Mouse (Mus musculus) Patski (cell line): Measurements from ENCODE around the gene Vwa8. TPM values are rescaled to one million over a fixed set of nuclear protein-coding genes. Genes with fewer than 3 reads are reported as not detected.

Experiments
- ATAC-seq: fragments of 100-300 bp; one replicate; pipeline ENCODE4 v1.8.0; 2021
- CTCF ChIA-PET: fragments of 350-600 bp; sonication (Branson Sonifier 250); formaldehyde crosslinking; loops from one replicate; lab custom pipeline; 2022; ENCODE audit warnings: inconsistent platforms; lab: Charles Lee
- POLR2A ChIA-PET: fragments of 350-600 bp; sonication (Branson Sonifier 250); formaldehyde crosslinking; loops from one replicate; lab custom pipeline; 2022; ENCODE audit warnings: antibody characterized with exemption, inconsistent platforms; lab: Charles Lee
- DNase-seq: peaks from one replicate; pipeline ENCODE4 v3.0.0-alpha.2; 2011; ENCODE audit warnings: low read depth, low spot score
- H3K27me3 ChIP-seq: fragments of 371-371 bp; one replicate; pipeline ENCODE4 v1.5.1; 2021
- CTCF ChIP-seq: fragments of 100-300 bp; IDR thresholded peaks from one replicate; pipeline ENCODE4 v1.5.1; 2021
- in situ Hi-C: fragments of 300-500 bp; cut with MboI; formaldehyde crosslinking; loops from 3 replicates; pipeline ENCODE4 v1.11.1; 2018; ENCODE audit warnings: low pct_unique_long_range_greater_than_20kb, mixed read lengths
- polyA plus RNA-seq: library from polyadenylated mRNA; unstranded; gene quantifications from one replicate; pipeline ENCODE4 v1.2.3, GENCODE M21; 2021

Gene Vwa8
- polyA plus RNA-seq, 1 experiment from 2014 or later, result 49.9 TPM

DNA sequence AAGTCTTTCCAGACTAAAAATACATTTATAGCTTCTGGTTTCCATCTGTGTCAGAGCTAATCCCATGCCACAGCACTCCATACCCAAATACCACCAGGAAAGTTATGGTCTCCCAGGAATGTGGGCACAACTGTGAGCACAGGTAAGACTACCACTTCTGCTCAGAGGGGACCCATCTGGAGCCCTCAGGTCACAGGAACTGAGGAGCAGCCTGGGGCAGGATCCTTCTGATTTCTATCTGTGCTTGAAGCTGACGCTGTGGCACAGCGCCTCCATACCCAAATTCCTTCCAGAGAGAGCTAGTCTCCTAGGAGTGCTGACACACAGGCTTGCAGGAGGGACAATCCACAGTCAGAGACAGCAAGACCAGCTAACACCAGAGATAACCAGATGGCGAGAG is 361.0 kb downstream of the Vwa8 start:
- ATAC-seq (no peak), DNase-seq (no peak)
- H3K27me3 ChIP-seq, result no peaks in the 10 kb centered on the region
- TF ChIP-seq CTCF, result no peak
- ChIA-PET POLR2A (interaction anchor here (0.6 kb wide), 1 partner anchor 65 kb away, joined by 3 read pairs; no protein-coding TSS in a partner anchor), CTCF (interaction anchor here (1.0 kb wide), 1 partner anchor 21 kb away, joined by 3 read pairs; no protein-coding TSS in a partner anchor)
- in situ Hi-C loops, result no loop called here

DNA sequence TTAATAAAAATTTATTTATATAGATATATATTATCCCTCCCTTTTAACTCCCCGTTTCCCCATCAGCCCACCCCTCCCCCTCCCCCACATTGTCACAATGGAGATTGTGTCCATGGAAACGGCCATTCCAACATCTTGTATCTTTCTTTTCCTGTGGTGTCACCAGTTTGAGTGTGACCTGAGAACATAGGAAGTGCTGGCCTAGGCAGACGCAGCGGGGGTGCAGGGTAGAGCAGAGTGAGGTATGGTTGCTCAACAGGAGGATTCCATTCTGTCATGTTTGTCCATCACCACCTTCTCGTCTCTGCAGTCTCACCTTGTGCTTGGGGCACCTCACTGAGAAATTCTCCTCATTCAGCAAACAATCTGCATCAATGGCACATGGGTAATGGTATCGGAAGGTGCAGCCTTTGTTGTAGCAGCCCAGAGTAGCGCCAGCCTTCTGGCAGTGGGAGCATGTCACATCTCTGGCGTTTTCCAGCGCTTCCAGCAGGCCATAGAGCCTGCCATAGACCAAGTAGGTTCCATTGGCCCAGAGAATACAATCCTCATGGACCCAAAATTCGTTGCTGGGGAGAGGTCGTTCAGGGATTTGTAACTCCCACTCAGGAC is 363.6 kb downstream of the Vwa8 start:
- ChIA-PET POLR2A (no interaction called here), CTCF (no interaction called here)
- DNase-seq (no peak), ATAC-seq (no peak)
- in situ Hi-C loops, result no loop called here
- H3K27me3 ChIP-seq, result no peaks in the 10 kb centered on the region
- no peak for TF ChIP-seq CTCF

DNA sequence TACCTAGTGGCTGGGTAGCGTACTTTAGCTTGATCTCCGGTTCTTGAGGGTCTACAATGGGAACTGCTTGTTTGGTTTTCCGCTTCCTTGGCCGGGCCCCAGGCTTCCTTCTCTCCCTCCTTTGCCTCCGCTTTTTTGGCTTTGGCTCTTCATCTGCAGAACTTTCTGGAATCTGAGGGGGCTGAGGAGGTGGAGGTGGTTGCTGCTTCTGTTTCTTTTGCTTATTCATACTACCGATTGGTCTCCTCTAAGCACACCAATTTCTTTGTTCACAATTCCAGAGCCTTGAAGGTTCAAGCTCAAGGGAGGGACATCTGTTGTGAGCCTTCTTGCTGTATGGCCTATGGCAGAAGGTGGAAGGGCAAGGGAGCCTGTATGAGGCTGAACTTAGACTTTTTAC is 365.3 kb downstream of the Vwa8 start:
- ChIA-PET POLR2A (interaction anchor here (0.6 kb wide), 1 partner anchor 80 kb away, joined by 4 read pairs; no protein-coding TSS in a partner anchor), CTCF (no interaction called here)
- TF ChIP-seq CTCF, result no peak
- ATAC-seq (no peak), DNase-seq (no peak)
- in situ Hi-C loops, result no loop called here
- no peaks in the 10 kb centered on the region for H3K27me3 ChIP-seq

DNA sequence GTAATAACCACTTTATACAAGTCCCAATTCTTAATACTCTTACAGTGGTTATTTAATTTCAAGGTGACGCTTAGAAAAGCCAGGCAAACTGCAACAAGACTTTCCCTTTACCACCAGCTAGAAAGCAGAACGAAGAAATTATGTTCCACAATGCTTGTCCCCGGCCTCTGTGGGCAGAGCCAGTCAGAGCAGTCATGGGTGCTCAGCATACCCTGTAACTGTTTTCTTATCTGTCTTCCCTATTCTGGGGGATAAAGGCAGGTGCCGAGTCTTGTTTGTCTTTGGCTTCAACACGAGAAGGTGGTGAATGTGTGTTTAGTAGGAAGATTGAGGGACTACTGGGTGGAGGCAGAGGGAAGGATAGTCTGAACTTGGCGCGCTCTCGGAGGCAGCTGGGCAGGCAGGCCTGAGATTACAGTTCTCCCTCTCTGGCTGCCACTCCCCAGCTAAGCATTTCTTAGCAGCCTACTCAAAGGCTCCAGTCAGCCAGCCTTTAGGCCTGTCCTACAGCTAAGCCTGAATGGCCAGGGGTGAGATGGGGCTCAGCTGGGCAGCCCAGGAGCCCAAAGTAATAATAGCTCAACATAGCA is 365.9 kb downstream of the Vwa8 start:
- CTCF ChIA-PET, result no interaction called here
- no peaks in the 10 kb centered on the region for H3K27me3 ChIP-seq
- POLR2A ChIA-PET, result interaction anchor here (0.6 kb wide), 1 partner anchor 79 kb away, joined by 4 read pairs; no protein-coding TSS in a partner anchor
- ATAC-seq, result no peak
- in situ Hi-C loops, result no loop called here
- no peak for DNase-seq
- TF ChIP-seq CTCF, result no peak

DNA sequence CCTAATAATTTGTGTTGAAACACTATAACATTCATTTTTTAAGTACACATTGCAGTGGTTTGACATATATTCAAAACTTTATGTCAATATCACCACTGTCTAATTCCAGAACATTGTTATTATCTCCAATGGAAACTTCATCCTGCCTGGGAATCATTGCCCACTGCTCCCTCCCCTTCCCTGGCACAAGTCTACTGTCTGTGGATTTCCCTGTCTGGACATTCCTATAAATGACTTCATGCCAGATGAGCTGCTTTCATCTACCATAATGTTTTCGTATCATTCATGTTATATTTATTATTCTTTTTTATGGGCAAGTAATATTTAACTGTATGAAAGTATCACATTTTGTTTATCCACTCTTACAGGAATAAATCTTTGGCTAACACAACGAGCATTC is 367.5 kb downstream of the Vwa8 start:
- no peak for ATAC-seq
- in situ Hi-C loops, result no loop called here
- DNase-seq, result no peak
- CTCF ChIA-PET, result no interaction called here
- no peak for TF ChIP-seq CTCF
- no peaks in the 10 kb centered on the region for H3K27me3 ChIP-seq
- POLR2A ChIA-PET, result no interaction called here

DNA sequence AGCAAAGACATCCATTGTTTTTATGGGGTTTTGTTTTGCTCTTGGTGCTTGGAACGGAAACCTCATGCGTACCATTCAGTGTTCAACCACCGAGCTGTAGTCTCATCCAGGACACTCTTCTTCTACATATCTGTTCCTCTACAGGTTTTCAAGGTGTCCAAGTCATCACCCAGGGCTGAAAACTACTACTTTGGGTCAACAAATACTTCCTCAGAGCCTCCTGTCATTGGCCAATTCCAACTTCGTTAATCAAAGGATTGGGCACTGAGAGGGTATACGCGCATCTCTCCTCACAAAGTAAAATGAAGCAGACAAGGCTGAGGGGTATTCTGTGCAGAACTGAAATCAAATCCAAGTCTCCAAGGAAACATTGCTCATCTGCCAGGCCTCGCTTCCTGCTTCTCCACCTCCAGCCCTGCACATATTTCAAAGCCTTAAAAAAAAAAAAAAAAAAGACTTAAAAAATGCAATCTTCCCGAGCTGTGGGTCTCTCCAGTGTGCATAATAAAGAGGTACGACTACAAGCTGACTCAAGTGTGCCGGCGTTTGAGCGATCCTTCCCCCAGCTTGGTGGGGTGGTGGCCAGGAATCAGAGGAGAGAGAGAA is 374.7 kb downstream of the Vwa8 start:
- no peak for TF ChIP-seq CTCF
- ATAC-seq (no peak), DNase-seq (no peak)
- in situ Hi-C loops, result no loop called here
- no peaks in the 10 kb centered on the region for H3K27me3 ChIP-seq
- POLR2A ChIA-PET, result interaction anchor here (0.6 kb wide), 1 partner anchor 1198 kb away, joined by 3 read pairs; no protein-coding TSS in a partner anchor
- CTCF ChIA-PET, result interaction anchor here (0.7 kb wide), 1 partner anchor 15 kb away, joined by 3 read pairs; no protein-coding TSS in a partner anchor

DNA sequence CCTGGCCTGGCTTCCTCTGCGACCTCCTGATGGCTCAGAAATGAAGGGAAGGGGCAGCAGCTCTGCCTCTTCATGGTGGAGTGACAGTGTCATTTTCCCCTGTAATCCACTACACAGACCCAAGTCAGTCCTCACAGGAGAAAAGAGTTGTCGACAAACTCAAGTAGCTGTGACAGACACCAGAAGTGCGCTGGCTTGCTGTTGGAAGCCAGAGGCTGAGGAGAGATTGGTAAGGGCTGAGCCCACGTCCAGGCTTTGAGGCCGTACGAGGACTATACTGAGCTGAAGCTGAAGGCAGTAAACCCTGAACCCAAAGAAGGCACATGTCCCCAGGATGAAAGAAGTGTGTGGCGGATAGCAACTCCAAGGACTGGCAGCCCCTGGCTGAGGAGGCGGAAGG is 376.6 kb downstream of the Vwa8 start:
- POLR2A ChIA-PET, result no interaction called here
- DNase-seq, result no peak
- CTCF ChIA-PET, result interaction anchor here (0.9 to 1.5 kb wide), 2 partner anchors 10 to 13 kb away, joined by 3 to 4 read pairs; no protein-coding TSS in a partner anchor

DNA sequence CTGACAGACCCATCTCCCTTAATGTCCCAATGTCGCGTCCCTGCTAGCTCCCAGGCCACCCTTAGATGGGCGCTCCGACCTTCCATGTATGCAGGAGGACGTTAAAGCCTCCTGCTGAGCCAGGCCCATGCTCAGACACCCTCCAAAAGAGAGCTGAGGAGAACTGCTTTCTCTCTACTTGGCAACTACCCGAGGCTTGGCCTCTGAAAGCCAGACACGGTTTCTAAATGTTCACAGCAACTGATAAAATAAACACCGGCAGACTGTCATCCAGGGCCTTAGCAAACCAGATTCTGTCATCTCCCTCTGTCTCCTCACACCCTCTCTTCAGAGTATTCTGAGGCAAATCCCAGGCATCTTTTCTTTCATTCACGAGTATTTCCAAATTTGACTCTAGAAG is 377.2 kb downstream of the Vwa8 start:
- H3K27me3 ChIP-seq, result no peaks in the 10 kb centered on the region
- CTCF ChIA-PET, result interaction anchor here (1.5 kb wide), 1 partner anchor 12 kb away, joined by 4 read pairs; no protein-coding TSS in a partner anchor
- in situ Hi-C loops, result no loop called here
- DNase-seq, result no peak
- no peak for ATAC-seq
- POLR2A ChIA-PET, result no interaction called here
- TF ChIP-seq CTCF, result no peak

More for the DNA sequence above, 376.6 kb downstream of the Vwa8 start:
- in situ Hi-C loops, result no loop called here
- ATAC-seq, result no peak
- no peak for TF ChIP-seq CTCF
- no peaks in the 10 kb centered on the region for H3K27me3 ChIP-seq

DNA sequence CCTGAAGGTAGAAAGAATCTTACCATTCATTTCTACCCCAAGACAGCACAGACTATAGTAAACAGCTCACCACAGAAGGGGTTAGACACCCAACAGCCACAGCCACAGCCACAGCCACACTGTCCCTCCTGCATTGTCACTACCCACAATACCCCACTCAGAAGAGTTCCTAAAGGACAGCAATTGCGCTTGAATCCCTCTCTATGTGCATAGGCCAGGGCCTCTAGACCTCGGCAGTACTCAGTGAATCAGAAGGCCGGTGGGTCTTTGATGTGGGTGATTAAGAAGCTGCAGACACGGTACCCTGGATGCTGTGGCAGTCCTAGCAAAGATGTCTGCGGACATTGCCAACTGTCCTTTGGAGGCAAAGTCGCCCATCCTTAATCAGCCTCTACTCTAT is 377.9 kb downstream of the Vwa8 start:
- no peak for TF ChIP-seq CTCF
- ATAC-seq (no peak), DNase-seq (no peak)
- POLR2A ChIA-PET, result no interaction called here
- H3K27me3 ChIP-seq, result no peaks in the 10 kb centered on the region
- in situ Hi-C loops, result no loop called here
- CTCF ChIA-PET, result no interaction called here

DNA sequence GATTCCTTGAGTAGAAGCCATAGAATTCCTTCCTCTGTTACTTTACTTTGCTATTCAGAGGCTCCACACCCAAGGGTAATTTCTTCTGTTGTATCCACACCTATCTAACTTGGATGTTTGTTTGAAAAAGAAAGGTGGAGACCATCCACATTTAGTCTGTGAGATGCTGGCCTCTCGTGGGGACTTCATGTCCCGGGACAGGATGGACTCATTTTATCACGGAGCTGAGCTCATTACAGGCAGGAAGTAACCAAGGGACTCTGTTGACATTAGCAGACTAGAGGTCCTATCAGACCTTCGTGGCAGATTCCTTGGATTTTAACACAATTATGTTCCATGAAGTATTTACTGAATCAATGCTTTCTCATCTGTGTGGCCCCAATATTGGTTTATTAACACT is 379.1 kb downstream of the Vwa8 start:
- in situ Hi-C loops, result no loop called here
- ChIA-PET POLR2A (no interaction called here), CTCF (no interaction called here)
- ATAC-seq (no peak), DNase-seq (no peak)
- no peak for TF ChIP-seq CTCF
- no peaks in the 10 kb centered on the region for H3K27me3 ChIP-seq

DNA sequence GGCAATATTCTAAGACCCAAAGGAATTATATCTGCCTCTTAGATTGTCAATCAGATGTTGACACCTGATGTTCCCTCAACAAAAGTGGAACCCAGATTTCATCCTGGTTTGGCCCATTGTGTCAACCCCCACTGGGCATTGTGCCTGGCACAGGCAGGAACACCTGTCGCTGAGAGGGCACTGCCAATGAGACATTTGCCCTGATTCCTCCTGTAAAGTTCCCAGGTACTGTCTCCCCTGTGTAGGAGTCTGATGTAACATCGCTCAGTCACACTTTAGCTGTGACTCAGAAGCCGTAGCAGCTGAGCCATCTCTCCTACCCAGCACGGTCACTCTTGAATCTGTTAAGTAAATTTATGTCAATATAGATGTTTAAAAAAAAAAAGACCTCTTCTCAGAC is 382.8 kb downstream of the Vwa8 start:
- no peak for DNase-seq
- no peak for TF ChIP-seq CTCF
- ATAC-seq, result no peak
- POLR2A ChIA-PET, result no interaction called here
- H3K27me3 ChIP-seq, result no peaks in the 10 kb centered on the region
- CTCF ChIA-PET, result interaction anchor here (1.3 kb wide), 1 partner anchor 10 kb away, joined by 3 read pairs; no protein-coding TSS in a partner anchor
- in situ Hi-C loops, result no loop called here
